Mouse (Mus musculus): ENCODE data around the gene Slc12a8. TPM values are rescaled to one million over a fixed set of nuclear protein-coding genes. Genes with fewer than 3 reads are reported as not detected.
A peak's percentile ranks its signal among the peaks of the same experiment; 100 is the strongest.
"Not testable (repeated sequence)": the region's sequence is repeated elsewhere in the genome, so short reads cannot be mapped to it uniquely, and the experiment has no call there.

The Slc12a8 gene
- under 1 TPM; 0.48 to 0.87 TPM for total RNA-seq (2021)

DNA sequence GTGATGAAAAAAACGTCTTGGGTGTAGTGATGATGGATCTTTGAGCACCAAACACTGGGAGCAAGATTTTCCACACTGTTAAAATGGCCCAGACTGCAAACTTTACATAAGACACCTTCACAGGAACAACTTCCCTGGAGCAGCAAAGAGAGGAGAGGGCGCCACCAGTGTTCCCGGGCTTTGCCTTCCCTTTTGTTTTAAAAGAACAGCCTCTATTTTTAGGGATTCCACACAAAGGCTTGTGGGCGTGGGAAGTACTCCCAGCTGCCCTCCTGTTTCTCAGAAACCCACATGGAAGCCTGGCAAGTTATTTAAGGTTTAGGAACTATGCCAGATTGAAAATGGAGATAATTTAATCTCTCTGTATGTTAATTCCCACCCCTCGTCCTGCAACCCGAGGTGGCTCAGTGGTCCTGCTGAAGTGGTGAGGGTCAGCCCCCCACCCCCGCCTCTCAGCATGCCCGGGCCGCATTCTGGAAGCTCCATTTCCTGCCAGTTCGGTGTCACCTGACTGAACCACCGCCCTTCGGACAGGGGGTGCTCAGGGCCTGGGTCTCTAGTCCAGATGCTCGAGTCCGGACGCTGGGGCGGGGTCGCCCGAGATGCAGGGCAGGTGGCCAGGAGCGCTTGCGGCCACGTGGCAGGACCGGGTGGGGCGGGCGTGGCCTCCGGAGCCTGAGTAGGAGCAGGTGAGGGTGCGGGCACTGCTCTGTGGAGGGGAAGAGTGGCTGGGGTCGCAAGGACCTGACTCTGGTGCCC, at the start of gene Slc12a8:
Gene Slc12a8 (plus strand): TSS at position 522 of the 759 bp plus-strand sequence.
- intact Hi-C loops (cut with DNase I) = no loop called here
- peak; percentile 64 to 88 for DNase-seq (ENCODE audit: low spot score in 2 of 2)

- no peak for DNase-seq (ENCODE audit: low spot score in 2 of 2)
- intact Hi-C loops (cut with DNase I) = no loop called here
Measured at GRCm38 (mm10) chr16:33467451-33467850, 49.7 kb upstream of the Slc12a8 start.

DNA sequence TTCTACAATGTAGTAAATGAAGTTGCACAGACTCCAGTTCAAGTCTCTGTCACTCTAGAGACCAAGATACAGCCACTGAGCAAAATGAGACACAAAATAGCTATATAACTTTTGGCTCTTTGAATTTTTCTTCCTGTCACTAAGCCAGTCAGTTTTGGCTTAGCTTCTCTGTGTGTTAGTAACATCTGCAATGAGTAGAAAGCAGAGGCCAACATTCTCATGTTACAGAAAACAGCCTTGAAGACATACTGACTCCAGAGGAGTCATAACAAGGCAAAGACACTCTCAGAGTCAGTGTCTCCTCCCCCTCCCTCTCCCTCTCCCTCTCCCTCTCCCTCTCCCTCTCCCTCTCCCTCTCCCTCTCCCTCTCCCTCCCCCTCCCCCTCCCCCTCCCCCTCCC, 47.2 kb upstream of the Slc12a8 start:
- intact Hi-C loops (cut with DNase I) = no loop called here
- no peak for DNase-seq (ENCODE audit: low spot score in 2 of 2)

- intact Hi-C loops (cut with DNase I) = no loop called here
- no peak for DNase-seq (ENCODE audit: low spot score in 2 of 2)
Measured at GRCm38 (mm10) chr16:33474381-33474780, 42.7 kb upstream of the Slc12a8 start.

- intact Hi-C loops (cut with DNase I) = loop anchor here (10.0 kb wide), 1 partner anchor 175 kb away; no protein-coding TSS in a partner anchor
- no peak for DNase-seq (ENCODE audit: low spot score in 2 of 2)
Measured at GRCm38 (mm10) chr16:33479926-33480325, 37.2 kb upstream of the Slc12a8 start.

- DNase-seq (ENCODE audit: low spot score in 2 of 2) = no peak
- intact Hi-C loops (cut with DNase I) = loop anchor here (10.0 kb wide), 1 partner anchor 176 kb away; no protein-coding TSS in a partner anchor
Measured at GRCm38 (mm10) chr16:33481148-33481547, 36.0 kb upstream of the Slc12a8 start.

DNA sequence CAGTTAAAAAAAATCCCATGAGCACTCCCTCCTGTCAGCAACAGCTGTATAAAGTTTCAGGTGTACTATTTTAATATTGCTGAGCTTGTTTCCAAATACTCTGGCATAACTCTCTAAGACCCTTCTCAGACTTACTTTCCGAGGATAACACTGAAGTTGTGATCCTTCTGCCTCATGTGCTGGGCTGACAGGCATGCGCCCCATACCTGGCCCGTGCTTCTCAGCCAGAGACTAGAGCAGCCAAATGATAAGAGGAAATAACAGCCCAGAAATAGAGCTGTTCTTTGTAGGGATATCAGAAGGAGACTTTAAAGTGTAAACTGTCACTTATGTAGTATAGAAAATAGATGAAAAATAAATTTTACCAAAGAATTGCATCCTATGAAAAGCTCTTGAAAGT, 34.8 kb upstream of the Slc12a8 start:
- no peak for DNase-seq (ENCODE audit: low spot score in 2 of 2)
- intact Hi-C loops (cut with DNase I) = loop anchor here (10.0 kb wide), 1 partner anchor 178 kb away; no protein-coding TSS in a partner anchor

DNA sequence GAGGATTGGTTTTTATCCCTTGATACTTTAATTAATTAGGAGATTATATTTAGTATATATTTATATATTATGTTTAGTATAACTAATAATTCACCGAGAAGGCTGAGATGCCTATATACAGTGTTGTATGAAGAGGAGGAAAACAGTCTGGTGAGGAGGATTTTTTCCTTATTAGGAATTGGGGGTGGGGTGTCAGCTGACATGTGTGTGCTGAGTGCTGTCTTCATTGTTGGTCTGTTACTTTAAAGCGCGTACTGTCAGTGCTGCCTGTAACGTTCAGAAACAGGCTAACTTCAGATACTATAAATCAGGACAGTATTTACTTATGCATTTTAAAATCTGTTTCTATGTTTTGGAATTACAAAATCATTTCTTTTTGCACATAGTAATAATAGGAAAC, 29.4 kb upstream of the Slc12a8 start:
- DNase-seq (ENCODE audit: low spot score in 2 of 2) = no peak
- intact Hi-C loops (cut with DNase I) = loop anchor here (10.0 kb wide), 1 partner anchor 183 kb away; no protein-coding TSS in a partner anchor

DNA sequence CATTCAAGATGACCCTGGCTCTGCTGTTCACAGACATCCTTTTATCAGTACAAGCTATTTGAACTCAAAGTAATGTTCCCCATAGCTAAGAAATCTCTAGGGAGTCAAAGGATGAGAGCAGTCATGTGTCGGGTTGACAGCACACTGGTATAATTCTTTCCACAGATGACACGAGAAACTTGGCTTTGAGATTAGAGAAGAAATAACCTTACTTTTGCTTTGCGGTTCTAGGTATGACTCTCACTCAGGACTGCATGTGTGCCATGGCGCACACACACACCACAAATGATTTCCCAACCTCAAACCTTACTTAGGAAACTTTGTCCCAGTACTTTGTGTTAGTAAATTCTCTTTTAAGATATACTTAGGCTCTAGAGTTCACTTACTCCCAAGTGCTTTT, 22.8 kb upstream of the Slc12a8 start:
- DNase-seq (ENCODE audit: low spot score in 2 of 2) = no peak
- intact Hi-C loops (cut with DNase I) = no loop called here

DNA sequence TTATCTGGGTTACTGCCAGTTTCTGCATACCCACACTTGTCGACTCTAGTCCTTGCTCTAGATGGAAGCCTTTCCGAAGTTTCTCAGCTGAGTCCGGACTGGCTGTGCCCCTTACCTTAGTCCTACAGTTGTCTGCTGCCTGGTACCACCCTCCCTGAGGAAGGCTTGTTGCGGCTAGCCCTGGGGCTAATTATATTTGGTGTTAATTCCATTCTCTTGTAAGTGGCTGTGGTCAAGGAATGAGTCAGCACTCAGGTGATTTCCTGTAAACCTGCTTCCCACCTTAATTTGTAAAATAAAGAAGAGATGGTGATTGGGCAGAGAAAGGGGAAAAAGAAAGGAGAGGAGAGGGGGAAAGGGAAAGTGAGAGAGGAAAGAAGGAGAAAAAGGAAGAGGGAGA, 9.0 kb upstream of the Slc12a8 start:
- no peak for DNase-seq (ENCODE audit: low spot score in 2 of 2)
- intact Hi-C loops (cut with DNase I) = no loop called here

DNA sequence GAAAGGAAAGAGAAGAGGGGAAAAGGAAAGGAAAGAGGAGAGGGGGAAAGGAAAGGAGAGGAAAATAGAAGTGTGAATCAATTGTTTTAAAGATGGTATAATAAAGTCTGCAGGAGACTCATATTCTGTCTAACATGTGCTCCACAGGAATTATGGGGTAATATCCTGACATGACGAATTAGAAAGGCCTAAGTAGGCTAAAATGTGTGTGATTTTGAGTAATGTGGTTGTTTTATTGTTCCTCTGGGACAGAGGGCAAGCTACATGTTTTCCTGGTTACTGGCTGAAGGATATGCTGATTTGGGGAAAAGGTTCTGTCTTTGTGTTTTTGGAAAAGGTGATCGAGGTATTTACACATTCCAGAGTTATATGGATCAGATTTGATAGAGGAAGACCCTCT, 7.9 kb upstream of the Slc12a8 start:
- DNase-seq (ENCODE audit: low spot score in 2 of 2); intact Hi-C loops (cut with DNase I): not testable (repeated sequence)

- not testable (repeated sequence) for DNase-seq (ENCODE audit: low spot score in 2 of 2)
Measured at GRCm38 (mm10) chr16:33510856-33511255, 6.3 kb upstream of the Slc12a8 start.

DNA sequence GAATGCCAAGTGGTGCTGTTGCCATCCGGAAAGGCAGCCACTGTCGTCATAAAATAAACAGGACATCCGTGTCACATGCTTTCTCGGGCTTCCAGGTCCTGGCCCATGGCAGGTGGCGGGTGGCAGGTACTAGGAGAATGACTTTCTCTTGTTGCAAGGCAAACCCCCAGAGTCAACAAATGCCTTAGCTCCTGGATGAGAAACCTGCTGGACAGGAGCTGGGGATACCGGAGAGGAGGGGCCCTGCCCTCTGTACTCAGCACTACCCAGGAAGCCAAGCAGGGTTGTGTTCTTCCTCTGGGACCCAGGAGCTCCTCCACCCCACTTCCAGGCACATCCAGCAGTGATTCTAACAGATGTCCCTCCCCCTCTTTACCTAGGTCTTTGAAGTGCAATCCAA, 4.6 kb upstream of the Slc12a8 start:
- no peak for DNase-seq (ENCODE audit: low spot score in 2 of 2)
- intact Hi-C loops (cut with DNase I) = no loop called here

More at GRCm38 (mm10) chr16:33510856-33511255, 6.3 kb upstream of the Slc12a8 start:
- intact Hi-C loops (cut with DNase I) = not testable (repeated sequence)

- intact Hi-C loops (cut with DNase I) = no loop called here
- DNase-seq (ENCODE audit: low spot score in 2 of 2) = no peak
Measured at GRCm38 (mm10) chr16:33517627-33518026, 499 bp downstream of the Slc12a8 start.

DNA sequence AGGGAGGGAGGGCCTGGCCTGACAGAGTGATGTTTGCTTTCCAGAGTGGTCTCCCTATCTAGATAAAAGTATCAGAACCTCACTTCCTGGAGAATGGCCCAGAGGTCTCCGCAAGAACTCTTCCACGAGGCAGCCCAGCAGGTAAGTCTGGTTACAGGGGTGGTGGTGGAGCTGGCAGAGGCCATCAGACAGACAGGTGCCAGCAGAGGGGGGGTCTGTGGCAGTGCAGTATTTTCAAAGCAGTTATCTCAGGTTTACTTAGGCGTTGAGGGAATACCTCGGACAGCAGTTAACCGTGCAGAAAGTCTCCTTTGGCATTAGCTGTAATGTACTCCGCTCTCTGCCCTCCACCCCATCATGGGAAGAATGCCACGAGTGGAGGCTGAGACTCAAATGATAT, 1.1 kb downstream of the Slc12a8 start:
- intact Hi-C loops (cut with DNase I) = no loop called here
- DNase-seq (ENCODE audit: low spot score in 2 of 2) = no peak

DNA sequence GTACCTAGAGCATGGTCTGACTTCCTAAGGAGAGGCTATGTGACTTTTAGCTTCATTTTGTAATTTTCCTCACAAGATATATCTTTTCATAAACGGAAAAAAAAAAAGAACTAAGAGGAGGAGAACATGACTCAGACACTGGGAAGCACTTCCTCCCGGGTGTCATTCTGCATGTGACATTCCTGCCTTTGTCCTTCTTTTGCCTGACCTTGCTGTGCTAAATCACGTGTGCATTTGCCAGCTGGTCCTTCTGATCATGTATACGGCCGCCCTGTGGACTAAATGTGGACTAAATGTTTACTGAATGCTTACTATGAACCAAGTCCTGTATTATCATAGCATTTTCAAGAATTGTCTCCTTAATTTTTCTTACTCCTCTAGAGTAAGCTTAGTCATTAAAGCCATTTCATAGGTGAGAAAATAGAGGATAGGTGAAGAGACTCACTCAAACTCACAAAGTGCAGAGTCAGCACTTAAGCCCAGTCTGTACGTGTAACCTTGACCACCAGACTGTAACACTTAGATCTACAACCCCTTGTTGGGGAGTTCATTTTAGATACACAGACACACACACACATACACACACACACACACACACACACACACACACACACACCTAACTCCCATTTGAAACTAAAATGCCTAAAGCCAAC, 2.9 kb downstream of the Slc12a8 start:
- intact Hi-C loops (cut with DNase I) = no loop called here
- DNase-seq (ENCODE audit: low spot score in 2 of 2) = peak in 1 of 2 experiments; percentile 18

DNA sequence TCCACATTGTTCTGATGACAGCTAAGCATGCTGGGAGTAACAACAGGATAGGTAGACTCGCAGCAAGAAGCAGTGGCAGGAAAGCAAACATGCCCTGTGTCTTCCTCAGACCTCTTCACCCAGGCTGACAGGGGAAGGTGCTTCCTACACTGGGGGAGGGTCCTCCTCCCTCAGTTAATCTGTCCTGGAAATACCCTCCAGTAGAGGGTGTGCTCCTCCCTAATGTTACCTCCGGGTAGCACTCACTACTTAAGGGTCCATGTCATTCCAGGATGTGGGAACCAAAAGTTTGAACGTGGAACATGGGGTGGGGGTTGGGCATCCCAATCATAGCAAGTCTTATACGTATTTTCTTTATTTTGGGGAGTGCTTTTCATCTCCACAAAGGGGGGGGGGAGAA, 5.4 kb downstream of the Slc12a8 start:
- intact Hi-C loops (cut with DNase I) = no loop called here

DNA sequence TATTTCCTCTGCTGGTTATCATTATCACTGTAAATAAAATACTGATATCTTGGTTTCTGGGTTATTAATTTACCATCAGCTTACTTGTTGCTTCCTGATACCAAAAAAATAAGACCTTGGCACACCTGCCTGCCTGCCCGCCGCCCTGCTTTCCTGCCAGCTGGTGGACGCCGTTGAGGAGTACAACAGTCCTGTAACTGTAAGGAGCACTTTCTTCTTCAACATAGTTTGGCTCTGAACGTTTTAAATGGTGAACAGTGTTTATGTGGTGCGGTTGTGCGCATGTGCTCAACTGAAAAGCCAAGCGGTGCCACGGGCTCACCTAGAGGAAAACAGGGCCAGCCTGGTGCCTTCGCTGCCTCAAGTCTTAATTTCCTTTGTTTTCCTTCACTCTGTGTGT, 6.4 kb downstream of the Slc12a8 start:
- intact Hi-C loops (cut with DNase I) = no loop called here
- no peak for DNase-seq (ENCODE audit: low spot score in 2 of 2)

More for the DNA sequence above, 5.4 kb downstream of the Slc12a8 start:
- DNase-seq (ENCODE audit: low spot score in 2 of 2) = no peak

GRCm38 (mm10) chr16:33529502-33530454, 12.7 kb downstream of the Slc12a8 start:
- intact Hi-C loops (cut with DNase I) = no loop called here
- peak in 1 of 2 experiments; percentile 15 for DNase-seq (ENCODE audit: low spot score in 2 of 2)

DNA sequence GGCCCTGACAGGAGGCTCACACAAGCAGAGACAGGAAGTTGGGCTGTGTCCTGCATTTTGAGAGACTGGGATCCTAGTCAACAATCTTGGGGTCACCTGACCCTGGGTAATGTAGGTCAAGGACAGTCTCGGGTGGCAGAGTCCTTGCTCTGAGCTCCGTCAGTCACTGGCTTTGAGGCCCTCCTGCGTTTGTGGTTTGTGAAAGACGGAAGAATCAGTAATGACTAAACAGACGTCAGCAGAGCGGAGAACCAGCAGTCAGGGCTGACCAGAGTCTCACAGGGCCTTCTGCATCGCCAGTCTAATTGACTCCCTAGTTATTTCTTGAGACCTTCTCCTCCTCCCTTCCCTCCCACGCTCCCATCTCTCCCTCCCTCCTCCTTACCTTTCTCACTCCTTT, 14.1 kb downstream of the Slc12a8 start:
- no peak for DNase-seq (ENCODE audit: low spot score in 2 of 2)
- intact Hi-C loops (cut with DNase I) = no loop called here
